Mouse (Mus musculus): ENCODE results near the gene Gm11983. TPM values are rescaled to one million over a fixed set of nuclear protein-coding genes. Genes with fewer than 3 reads are reported as not detected.

The Gm11983 gene
- polyA plus RNA-seq (2012; ENCODE audit: low replicate concordance) = not detected in 2 replicates

GRCm38 (mm10) chr11:6837554-6837953 is at the start of gene Gm11983:
Gene Gm11983 (minus strand): TSS chr11:6837654.

Other genes with a start within 250 kb of the Gm11983 start
- gene Nacad, start 231.6 kb downstream of the Gm11983 start, polyA plus RNA-seq (2012; ENCODE audit: low replicate concordance) = 0.23 and 3.5 TPM in 2 replicates
- 98.6 and 102 TPM in 2 replicates for gene Tbrg4, start 211.6 kb downstream of the Gm11983 start, polyA plus RNA-seq (2012; ENCODE audit: low replicate concordance)
- gene Wap, start 199.0 kb downstream of the Gm11983 start, polyA plus RNA-seq (2012; ENCODE audit: low replicate concordance) = not detected in 2 replicates
- 0.84 and 0.95 TPM in 2 replicates for gene Ramp3, start 179.1 kb downstream of the Gm11983 start, polyA plus RNA-seq (2012; ENCODE audit: low replicate concordance)
- 0.01 TPM in 1 of 2 replicates, not detected in the other for gene Adcy1, start 225.8 kb upstream of the Gm11983 start, polyA plus RNA-seq (2012; ENCODE audit: low replicate concordance)

All from hematopoietic multipotent progenitor cell, adult 10-12 weeks (in vitro differentiated cells).